In genomic region chr9:56938374-56938773, GRCm38 (mm10) we compare ENCODE assay signal across 1 mouse cellular context.
TF ChIP-seq lines count a peak whose summit lies in the region.

No protein-coding gene starts in this region.

TF ChIP-seq in myocyte, 11 proteins besides CTCF, POLR2A, EP300 and RAD21 (continued from another document):
- no peak for TF ChIP-seq MAX (IDR thresholded peaks at IDR 0.05; ENCODE audit: low read depth)
- no peak for TF ChIP-seq USF1 (IDR thresholded peaks at IDR 0.05; ENCODE audit: low read depth)
- TF ChIP-seq REST (IDR thresholded peaks at IDR 0.05; ENCODE audit: insufficient read depth, insufficient read length), result no peak
- TF ChIP-seq CEBPB (IDR thresholded peaks at IDR 0.05; ENCODE audit: insufficient read depth, poor library complexity, severe bottlenecking), result no peak
TF ChIP-seq in myocyte: peak in this region for 0.
